Mouse (Mus musculus): ENCODE results near the gene 4933427D14Rik. TPM values are rescaled to one million over a fixed set of nuclear protein-coding genes. Genes with fewer than 3 reads are reported as not detected.

The 4933427D14Rik gene
- polyA plus RNA-seq, 1 experiment, result 12.6 TPM

GRCm38 (mm10) chr11:72136231-72136982 lies 70.9 kb downstream of the 4933427D14Rik start:
- WGBS, result 49% methylated on average over 11 of the region's 11 CpGs
- no peaks in the 10 kb centered on the region for H3K36me3 ChIP-seq (ENCODE audit: control insufficient read depth, insufficient read depth, low read length)
- H3K27ac ChIP-seq (ENCODE audit: control insufficient read depth, insufficient read depth, low read length), result no peak overlapping the region
- peaks cover 4% of the 10 kb centered on the region; the same call in 1 of the 2 replicates for H3K27me3 ChIP-seq (ENCODE audit: control insufficient read depth, insufficient read depth, low read length)
- no peak overlapping the region for H3K4me3 ChIP-seq (ENCODE audit: control insufficient read depth, insufficient read depth, low read length)
- TF ChIP-seq CTCF (IDR thresholded peaks at IDR 0.05; ENCODE audit: borderline replicate concordance, control insufficient read depth, extremely low read depth, insufficient read depth, low read length, poor library complexity) (no peak), POLR2A (IDR thresholded peaks at IDR 0.05; ENCODE audit: control insufficient read depth, extremely low read depth, insufficient read depth, low read length, poor library complexity) (no peak)
- DNase-seq, result no peak
- no peaks in the 10 kb centered on the region for H3K4me1 ChIP-seq (replicated peaks; ENCODE audit: control insufficient read depth, insufficient read depth, low read length)

GRCm38 (mm10) chr11:72135383-72136158 lies 71.7 kb downstream of the 4933427D14Rik start, which contains the start of gene Pitpnm3:
TSS of gene Pitpnm3 (minus strand) at chr11:72135778.
- Histone ChIP-seq H3K27ac (ENCODE audit: control insufficient read depth, insufficient read depth, low read length) (no peak within 1 kb of the TSS), H3K36me3 (ENCODE audit: control insufficient read depth, insufficient read depth, low read length) (no peaks in the 10 kb centered on the region), H3K4me1 (replicated peaks; ENCODE audit: control insufficient read depth, insufficient read depth, low read length) (no peaks in the 10 kb centered on the region), H3K4me3 (ENCODE audit: control insufficient read depth, insufficient read depth, low read length) (no peak within 1 kb of the TSS), H3K27me3 (ENCODE audit: control insufficient read depth, insufficient read depth, low read length) (peaks cover 4% of the 10 kb centered on the region; the same call in 1 of the 2 replicates)
- DNase-seq, result no peak
- WGBS, result 4% methylated on average over 94 of the region's 107 CpGs
- TF ChIP-seq CTCF (IDR thresholded peaks at IDR 0.05; ENCODE audit: borderline replicate concordance, control insufficient read depth, extremely low read depth, insufficient read depth, low read length, poor library complexity), result no peak
- TF ChIP-seq POLR2A (IDR thresholded peaks at IDR 0.05; ENCODE audit: control insufficient read depth, extremely low read depth, insufficient read depth, low read length, poor library complexity), result no peak

- DNase-seq, result no peak
- Histone ChIP-seq H3K36me3 (ENCODE audit: control insufficient read depth, insufficient read depth, low read length) (no peaks in the 10 kb centered on the region), H3K4me3 (ENCODE audit: control insufficient read depth, insufficient read depth, low read length) (no peak overlapping the region), H3K4me1 (replicated peaks; ENCODE audit: control insufficient read depth, insufficient read depth, low read length) (no peaks in the 10 kb centered on the region), H3K27me3 (ENCODE audit: control insufficient read depth, insufficient read depth, low read length) (peaks cover 4% of the 10 kb centered on the region; the same call in 1 of the 2 replicates), H3K27ac (ENCODE audit: control insufficient read depth, insufficient read depth, low read length) (no peak overlapping the region)
- TF ChIP-seq CTCF (IDR thresholded peaks at IDR 0.05; ENCODE audit: borderline replicate concordance, control insufficient read depth, extremely low read depth, insufficient read depth, low read length, poor library complexity), result no peak
- no peak for TF ChIP-seq POLR2A (IDR thresholded peaks at IDR 0.05; ENCODE audit: control insufficient read depth, extremely low read depth, insufficient read depth, low read length, poor library complexity)
- WGBS, result 24% methylated on average over 24 of the region's 24 CpGs
Measured at GRCm38 (mm10) chr11:72134536-72135382, 72.5 kb downstream of the 4933427D14Rik start.

GRCm38 (mm10) chr11:72133075-72133474 lies 74.2 kb downstream of the 4933427D14Rik start:
- Histone ChIP-seq H3K27me3 (ENCODE audit: control insufficient read depth, insufficient read depth, low read length) (peaks cover 4% of the 10 kb centered on the region; the same call in 1 of the 2 replicates), H3K27ac (ENCODE audit: control insufficient read depth, insufficient read depth, low read length) (no peak overlapping the region), H3K4me3 (ENCODE audit: control insufficient read depth, insufficient read depth, low read length) (no peak overlapping the region), H3K36me3 (ENCODE audit: control insufficient read depth, insufficient read depth, low read length) (no peaks in the 10 kb centered on the region), H3K4me1 (replicated peaks; ENCODE audit: control insufficient read depth, insufficient read depth, low read length) (no peaks in the 10 kb centered on the region)
- TF ChIP-seq CTCF (IDR thresholded peaks at IDR 0.05; ENCODE audit: borderline replicate concordance, control insufficient read depth, extremely low read depth, insufficient read depth, low read length, poor library complexity) (no peak), POLR2A (IDR thresholded peaks at IDR 0.05; ENCODE audit: control insufficient read depth, extremely low read depth, insufficient read depth, low read length, poor library complexity) (no peak)
- 76% methylated on average over 10 of the region's 10 CpGs for WGBS
- DNase-seq, result no peak

- no peak for TF ChIP-seq CTCF (IDR thresholded peaks at IDR 0.05; ENCODE audit: borderline replicate concordance, control insufficient read depth, extremely low read depth, insufficient read depth, low read length, poor library complexity)
- TF ChIP-seq POLR2A (IDR thresholded peaks at IDR 0.05; ENCODE audit: control insufficient read depth, extremely low read depth, insufficient read depth, low read length, poor library complexity), result no peak
Measured at GRCm38 (mm10) chr11:72132266-72132665, 75.0 kb downstream of the 4933427D14Rik start.

GRCm38 (mm10) chr11:72131697-72132096 lies 75.6 kb downstream of the 4933427D14Rik start:
- Histone ChIP-seq H3K4me1 (replicated peaks; ENCODE audit: control insufficient read depth, insufficient read depth, low read length) (no peaks in the 10 kb centered on the region), H3K27me3 (ENCODE audit: control insufficient read depth, insufficient read depth, low read length) (peaks cover 4% of the 10 kb centered on the region; the same call in 1 of the 2 replicates), H3K4me3 (ENCODE audit: control insufficient read depth, insufficient read depth, low read length) (no peak overlapping the region), H3K27ac (ENCODE audit: control insufficient read depth, insufficient read depth, low read length) (no peak overlapping the region), H3K36me3 (ENCODE audit: control insufficient read depth, insufficient read depth, low read length) (no peaks in the 10 kb centered on the region)
- DNase-seq, result no peak
- WGBS, result 86% methylated on average over 1 of the region's 1 CpGs
- TF ChIP-seq POLR2A (IDR thresholded peaks at IDR 0.05; ENCODE audit: control insufficient read depth, extremely low read depth, insufficient read depth, low read length, poor library complexity), result no peak
- TF ChIP-seq CTCF (IDR thresholded peaks at IDR 0.05; ENCODE audit: borderline replicate concordance, control insufficient read depth, extremely low read depth, insufficient read depth, low read length, poor library complexity), result no peak

More at GRCm38 (mm10) chr11:72132266-72132665, 75.0 kb downstream of the 4933427D14Rik start:
- 30% methylated on average over 3 of the region's 3 CpGs for whole genome bisulfite sequencing
- Histone ChIP-seq H3K27ac (ENCODE audit: control insufficient read depth, insufficient read depth, low read length) (no peak overlapping the region), H3K4me1 (replicated peaks; ENCODE audit: control insufficient read depth, insufficient read depth, low read length) (no peaks in the 10 kb centered on the region), H3K27me3 (ENCODE audit: control insufficient read depth, insufficient read depth, low read length) (peaks cover 4% of the 10 kb centered on the region; the same call in 1 of the 2 replicates), H3K4me3 (ENCODE audit: control insufficient read depth, insufficient read depth, low read length) (no peak overlapping the region), H3K36me3 (ENCODE audit: control insufficient read depth, insufficient read depth, low read length) (no peaks in the 10 kb centered on the region)
- DNase-seq, result no peak
